Mouse (Mus musculus): ENCODE data around the gene Eaf2. TPM values are rescaled to one million over a fixed set of nuclear protein-coding genes. Genes with fewer than 3 reads are reported as not detected.

The Eaf2 gene
- polyA plus RNA-seq, 1 experiment from 2014 or later: 0.86 TPM

DNA sequence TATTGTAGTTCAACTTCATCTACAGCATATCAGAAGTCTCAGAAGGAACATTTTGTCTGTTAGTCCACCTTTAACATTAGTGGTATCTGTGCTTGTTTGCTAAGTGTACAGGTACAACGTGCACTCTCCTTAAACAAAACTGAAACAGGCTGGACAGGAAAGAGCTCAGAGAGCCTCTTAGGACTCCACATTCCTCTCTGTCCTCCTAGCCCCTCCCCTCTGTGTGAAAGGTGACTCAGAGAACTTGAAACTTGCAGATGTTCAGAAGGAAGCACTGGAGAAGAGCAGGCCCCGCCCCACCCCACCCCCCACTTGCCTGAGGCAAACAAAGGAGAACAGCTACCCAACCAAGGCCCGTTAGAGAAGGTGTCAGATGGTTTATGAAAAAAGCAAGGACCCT is 53.3 kb downstream of the Eaf2 start:
- Histone ChIP-seq H3K9ac (ENCODE audit: low read length) (no peak overlapping the region), H3K4me3 (ENCODE audit: low read depth, low read length) (no peak overlapping the region), H3K36me3 (ENCODE audit: control insufficient read depth, insufficient read depth, low read length) (no peaks in the 10 kb centered on the region), H3K4me1 (ENCODE audit: control insufficient read depth, insufficient read depth, low read length) (no peaks in the 10 kb centered on the region), H3K4me2 (no peak overlapping the region), H3K9me3 (ENCODE audit: control insufficient read depth, low read length) (no peaks in the 10 kb centered on the region), H3K27ac (ENCODE audit: low read depth, low read length) (no peak overlapping the region), H3K27me3 (ENCODE audit: control insufficient read depth, insufficient read depth, low read length) (no peaks in the 10 kb centered on the region; the same call in 1 of the 2 replicates)
- 9% methylated on average over 3 of the region's 3 CpGs for WGBS
- no peak for DNase-seq (ENCODE audit: low spot score, missing footprints)
- 0 out of 2 replicates have a peak, but pooled peaks have one; percentile 25 for ATAC-seq (ENCODE audit: low FRiP score)

DNA sequence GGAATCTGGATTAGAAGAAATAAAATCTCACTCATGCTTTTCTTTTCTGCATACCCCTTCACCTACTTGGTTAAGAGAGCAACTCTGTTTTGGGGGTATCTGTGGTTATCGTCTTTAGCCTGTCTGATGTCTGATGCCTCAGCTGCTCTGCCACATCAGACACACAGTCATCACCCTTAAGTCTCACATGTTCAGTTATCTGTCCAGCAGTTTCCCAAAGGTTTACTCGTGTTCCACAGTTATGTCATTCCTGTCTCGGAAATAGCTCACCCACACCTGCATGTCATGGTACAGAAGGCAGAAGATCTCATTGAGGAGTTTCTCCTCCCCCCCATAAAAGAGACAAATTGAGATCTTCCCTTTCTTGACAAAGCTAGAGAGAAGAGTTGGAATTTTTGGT is 54.1 kb downstream of the Eaf2 start:
- Histone ChIP-seq H3K4me2 (no peak overlapping the region), H3K27me3 (ENCODE audit: control insufficient read depth, insufficient read depth, low read length) (no peaks in the 10 kb centered on the region), H3K9ac (ENCODE audit: low read length) (no peak overlapping the region), H3K4me3 (ENCODE audit: low read depth, low read length) (no peak overlapping the region), H3K36me3 (ENCODE audit: control insufficient read depth, insufficient read depth, low read length) (no peaks in the 10 kb centered on the region), H3K9me3 (ENCODE audit: control insufficient read depth, low read length) (no peaks in the 10 kb centered on the region), H3K4me1 (ENCODE audit: control insufficient read depth, insufficient read depth, low read length) (no peaks in the 10 kb centered on the region), H3K27ac (ENCODE audit: low read depth, low read length) (no peak overlapping the region)
- DNase-seq (ENCODE audit: low spot score, missing footprints): no peak
- 81% methylated on average over 3 of the region's 3 CpGs for WGBS
- ATAC-seq (ENCODE audit: low FRiP score): no peak

DNA sequence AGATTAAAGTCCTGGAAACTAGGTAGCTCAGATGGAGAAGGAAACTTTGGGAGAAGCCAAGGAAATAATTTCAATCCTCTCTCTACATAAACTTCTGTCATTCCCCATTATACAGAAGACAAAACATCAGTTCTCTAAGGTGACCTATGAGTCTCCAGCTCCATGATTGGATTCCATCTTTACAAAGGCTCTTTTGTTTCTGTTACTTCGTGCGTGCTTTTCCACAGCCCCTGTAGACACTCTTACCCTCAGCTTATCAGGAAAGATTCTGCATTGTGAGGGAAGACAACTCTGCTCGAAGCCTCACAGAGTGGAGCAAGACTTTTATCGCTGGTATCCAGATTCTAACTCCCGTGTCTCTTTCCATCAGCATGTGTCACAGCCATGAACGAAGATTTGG is 54.8 kb downstream of the Eaf2 start:
- ATAC-seq (ENCODE audit: low FRiP score) (no peak), DNase-seq (ENCODE audit: low spot score, missing footprints) (no peak)
- H3K9me3 ChIP-seq (ENCODE audit: control insufficient read depth, low read length): no peaks in the 10 kb centered on the region
- 59% methylated on average over 6 of the region's 6 CpGs for WGBS
- no peak overlapping the region for H3K27ac ChIP-seq (ENCODE audit: low read depth, low read length)
- H3K9ac ChIP-seq (ENCODE audit: low read length): no peak overlapping the region
- H3K4me2 ChIP-seq: no peak overlapping the region
- no peaks in the 10 kb centered on the region for H3K36me3 ChIP-seq (ENCODE audit: control insufficient read depth, insufficient read depth, low read length)
- no peaks in the 10 kb centered on the region for H3K27me3 ChIP-seq (ENCODE audit: control insufficient read depth, insufficient read depth, low read length)
- no peak overlapping the region for H3K4me3 ChIP-seq (ENCODE audit: low read depth, low read length)
- no peaks in the 10 kb centered on the region for H3K4me1 ChIP-seq (ENCODE audit: control insufficient read depth, insufficient read depth, low read length)

DNA sequence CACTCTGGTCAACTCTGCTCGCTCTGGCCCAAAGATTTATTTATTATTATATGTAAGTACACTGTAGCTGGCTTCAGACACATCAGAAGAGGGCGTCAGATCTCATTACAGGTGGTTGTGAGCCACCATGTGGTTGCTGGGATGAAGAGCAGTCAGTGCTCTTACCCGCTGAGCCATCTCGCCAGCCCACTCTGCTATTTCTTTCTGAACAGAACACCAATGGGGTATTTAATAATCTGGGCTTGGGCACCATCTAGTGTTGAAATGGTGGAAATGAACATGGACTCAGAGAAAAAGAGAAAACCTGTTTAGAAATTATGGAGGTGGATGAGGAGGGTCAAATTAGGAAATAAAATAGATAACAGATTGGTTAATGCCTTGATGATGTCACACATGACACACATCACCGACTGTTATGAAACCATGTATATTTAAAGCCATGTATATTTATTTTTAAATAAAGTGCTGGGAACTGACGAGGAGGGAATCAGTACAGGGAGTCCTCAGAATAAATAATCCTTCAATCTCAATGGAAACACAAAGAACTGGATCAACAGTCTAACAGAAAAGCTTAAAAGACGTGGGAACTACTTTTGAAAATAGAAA is 57.4 kb downstream of the Eaf2 start:
- WGBS: 22% methylated on average over 7 of the region's 7 CpGs
- H3K4me3 ChIP-seq (ENCODE audit: low read depth, low read length): no peak overlapping the region
- DNase-seq (ENCODE audit: low spot score, missing footprints) (peak; percentile 94), ATAC-seq (ENCODE audit: low FRiP score) (peak; percentile 94)
- H3K27me3 ChIP-seq (ENCODE audit: control insufficient read depth, insufficient read depth, low read length): no peaks in the 10 kb centered on the region
- H3K4me2 ChIP-seq: no peak overlapping the region
- H3K27ac ChIP-seq (ENCODE audit: low read depth, low read length): no peak overlapping the region
- H3K9ac ChIP-seq (ENCODE audit: low read length): no peak overlapping the region
- H3K9me3 ChIP-seq (ENCODE audit: control insufficient read depth, low read length): no peaks in the 10 kb centered on the region
- H3K36me3 ChIP-seq (ENCODE audit: control insufficient read depth, insufficient read depth, low read length): no peaks in the 10 kb centered on the region
- no peaks in the 10 kb centered on the region for H3K4me1 ChIP-seq (ENCODE audit: control insufficient read depth, insufficient read depth, low read length)

DNA sequence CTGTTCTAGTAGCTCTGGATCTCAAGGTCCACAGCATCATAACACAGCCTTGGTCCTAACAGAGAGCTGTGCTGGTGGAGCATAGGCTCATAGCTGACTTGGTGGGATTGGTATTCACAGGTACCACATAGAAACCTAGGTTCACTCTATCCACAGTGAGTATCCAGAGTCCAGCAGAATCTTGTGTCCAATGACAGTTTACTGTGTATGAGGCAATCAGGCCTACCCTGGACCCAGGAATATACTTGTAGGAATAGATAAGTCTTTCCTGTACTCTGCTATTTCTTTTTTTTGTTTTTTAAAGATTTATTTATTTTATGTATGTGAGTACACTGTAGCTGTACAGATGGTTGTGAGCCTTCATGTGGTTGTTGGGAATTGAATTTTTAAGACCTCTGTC is 57.9 kb downstream of the Eaf2 start:
- no peak overlapping the region for H3K4me2 ChIP-seq
- H3K4me3 ChIP-seq (ENCODE audit: low read depth, low read length): no peak overlapping the region
- no peaks in the 10 kb centered on the region for H3K36me3 ChIP-seq (ENCODE audit: control insufficient read depth, insufficient read depth, low read length)
- H3K4me1 ChIP-seq (ENCODE audit: control insufficient read depth, insufficient read depth, low read length): no peaks in the 10 kb centered on the region
- no peaks in the 10 kb centered on the region for H3K27me3 ChIP-seq (ENCODE audit: control insufficient read depth, insufficient read depth, low read length)
- no peak overlapping the region for H3K9ac ChIP-seq (ENCODE audit: low read length)
- DNase-seq (ENCODE audit: low spot score, missing footprints): no peak
- peak; percentile 61; the same call in 1 of the 2 replicates for ATAC-seq (ENCODE audit: low FRiP score)
- H3K27ac ChIP-seq (ENCODE audit: low read depth, low read length): no peak overlapping the region
- no peaks in the 10 kb centered on the region for H3K9me3 ChIP-seq (ENCODE audit: control insufficient read depth, low read length)

DNA sequence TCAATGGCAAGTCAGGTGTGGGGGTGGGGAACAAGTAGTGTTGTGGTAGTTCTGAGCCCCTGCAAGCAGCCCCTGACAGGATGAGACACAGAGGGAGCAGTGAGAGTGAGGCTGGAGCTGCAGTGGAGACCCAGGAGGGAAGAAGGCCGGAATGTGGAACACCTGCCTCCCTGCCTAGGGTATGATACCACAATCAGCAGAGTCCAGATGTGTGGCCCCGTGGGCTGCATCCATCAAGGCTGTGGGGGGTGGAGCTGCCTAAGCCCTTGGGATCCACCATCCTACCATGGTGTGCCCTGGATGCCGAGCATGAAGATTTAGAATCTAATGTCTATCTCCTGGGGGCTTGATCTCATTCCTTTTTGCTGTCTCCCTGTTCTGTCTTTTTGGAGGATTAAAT is 61.1 kb downstream of the Eaf2 start:
- H3K27ac ChIP-seq (ENCODE audit: low read depth, low read length): no peak overlapping the region
- no peak overlapping the region for H3K4me2 ChIP-seq
- DNase-seq (ENCODE audit: low spot score, missing footprints) (no peak), ATAC-seq (ENCODE audit: low FRiP score) (no peak)
- H3K36me3 ChIP-seq (ENCODE audit: control insufficient read depth, insufficient read depth, low read length): no peaks in the 10 kb centered on the region
- H3K4me1 ChIP-seq (ENCODE audit: control insufficient read depth, insufficient read depth, low read length): no peaks in the 10 kb centered on the region
- 82% methylated on average over 3 of the region's 3 CpGs for WGBS
- H3K27me3 ChIP-seq (ENCODE audit: control insufficient read depth, insufficient read depth, low read length): no peaks in the 10 kb centered on the region
- H3K9me3 ChIP-seq (ENCODE audit: control insufficient read depth, low read length): no peaks in the 10 kb centered on the region
- H3K4me3 ChIP-seq (ENCODE audit: low read depth, low read length): no peak overlapping the region
- no peak overlapping the region for H3K9ac ChIP-seq (ENCODE audit: low read length)

DNA sequence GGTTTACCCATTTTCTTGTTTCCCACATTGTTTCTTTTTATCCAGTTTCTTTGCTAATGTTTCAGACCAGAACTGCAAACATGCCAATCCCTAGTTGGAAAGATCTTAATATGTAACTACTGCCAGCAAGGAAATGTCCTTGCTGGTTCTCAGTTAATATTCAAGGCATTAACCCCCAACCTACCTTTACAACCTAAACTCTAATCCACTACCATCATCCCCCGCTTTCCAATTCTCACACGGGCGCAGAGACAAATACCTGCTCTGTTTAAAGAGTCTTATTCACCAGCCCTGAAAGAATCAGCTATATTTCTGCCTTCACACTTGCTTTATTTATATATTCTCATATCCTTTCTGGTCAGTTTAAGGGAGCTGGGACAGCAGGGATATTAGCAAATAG is 66.2 kb downstream of the Eaf2 start:
- Histone ChIP-seq H3K4me3 (ENCODE audit: low read depth, low read length) (no peak overlapping the region), H3K36me3 (ENCODE audit: control insufficient read depth, insufficient read depth, low read length) (no peaks in the 10 kb centered on the region), H3K27me3 (ENCODE audit: control insufficient read depth, insufficient read depth, low read length) (no peaks in the 10 kb centered on the region), H3K4me1 (ENCODE audit: control insufficient read depth, insufficient read depth, low read length) (no peaks in the 10 kb centered on the region), H3K27ac (ENCODE audit: low read depth, low read length) (no peak overlapping the region), H3K9ac (ENCODE audit: low read length) (no peak overlapping the region), H3K9me3 (ENCODE audit: control insufficient read depth, low read length) (no peaks in the 10 kb centered on the region), H3K4me2 (no peak overlapping the region)
- no peak for DNase-seq (ENCODE audit: low spot score, missing footprints)
- 86% methylated on average over 3 of the region's 3 CpGs for WGBS
- ATAC-seq (ENCODE audit: low FRiP score): no peak

DNA sequence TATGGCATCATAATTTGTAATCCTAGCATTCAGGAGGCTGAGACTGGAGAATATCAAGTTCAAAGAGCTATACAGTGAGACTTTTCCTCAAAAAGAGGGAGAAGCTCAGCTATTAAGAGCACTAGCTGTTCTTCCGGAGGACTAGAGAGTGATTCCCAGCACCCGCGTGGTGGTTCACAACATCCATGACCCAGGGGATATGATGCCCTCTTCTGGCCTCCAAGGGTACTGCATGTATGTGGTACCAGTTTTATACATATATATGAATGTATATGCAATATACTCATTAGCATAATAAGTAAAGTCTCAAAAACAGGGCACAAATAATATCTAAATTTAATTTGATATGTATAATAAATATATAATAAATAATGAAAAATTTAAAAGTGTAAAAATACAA is 72.4 kb downstream of the Eaf2 start:
- no peak overlapping the region for H3K4me2 ChIP-seq
- H3K27ac ChIP-seq (ENCODE audit: low read depth, low read length): no peak overlapping the region
- H3K36me3 ChIP-seq (ENCODE audit: control insufficient read depth, insufficient read depth, low read length): no peaks in the 10 kb centered on the region
- no peaks in the 10 kb centered on the region for H3K27me3 ChIP-seq (ENCODE audit: control insufficient read depth, insufficient read depth, low read length)
- H3K9ac ChIP-seq (ENCODE audit: low read length): no peak overlapping the region
- 87% methylated on average over 3 of the region's 3 CpGs for WGBS
- H3K9me3 ChIP-seq (ENCODE audit: control insufficient read depth, low read length): no peaks in the 10 kb centered on the region; the same call in 1 of the 2 replicates
- DNase-seq (ENCODE audit: low spot score, missing footprints) (no peak), ATAC-seq (ENCODE audit: low FRiP score) (no peak)
- no peak overlapping the region for H3K4me3 ChIP-seq (ENCODE audit: low read depth, low read length)
- no peaks in the 10 kb centered on the region for H3K4me1 ChIP-seq (ENCODE audit: control insufficient read depth, insufficient read depth, low read length)

DNA sequence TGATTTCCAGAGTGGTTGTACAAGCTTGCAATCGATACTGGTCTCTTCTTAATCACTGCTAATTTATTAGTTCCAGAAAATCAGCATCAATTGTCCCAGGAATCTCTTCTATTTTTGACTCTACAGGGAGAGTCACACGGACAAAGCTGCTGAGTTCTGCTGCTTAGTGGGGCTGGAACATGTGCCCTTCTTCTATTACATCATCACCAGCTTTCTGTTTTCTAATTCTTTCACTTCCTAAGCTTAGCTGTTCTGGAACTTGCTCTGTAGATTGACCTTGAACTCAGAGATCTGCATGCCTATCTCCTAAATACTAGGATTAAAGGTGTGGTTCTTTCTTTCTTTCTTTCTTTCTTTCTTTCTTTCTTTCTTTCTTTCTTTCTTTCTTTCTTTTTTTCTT is 76.5 kb downstream of the Eaf2 start:
- ATAC-seq (ENCODE audit: low FRiP score) (no peak), DNase-seq (ENCODE audit: low spot score, missing footprints) (no peak)
- Histone ChIP-seq H3K36me3 (ENCODE audit: control insufficient read depth, insufficient read depth, low read length) (no peaks in the 10 kb centered on the region), H3K9ac (ENCODE audit: low read length) (no peak overlapping the region), H3K4me1 (ENCODE audit: control insufficient read depth, insufficient read depth, low read length) (no peaks in the 10 kb centered on the region), H3K27ac (ENCODE audit: low read depth, low read length) (no peak overlapping the region), H3K4me2 (no peak overlapping the region), H3K4me3 (ENCODE audit: low read depth, low read length) (no peak overlapping the region), H3K27me3 (ENCODE audit: control insufficient read depth, insufficient read depth, low read length) (no peaks in the 10 kb centered on the region), H3K9me3 (ENCODE audit: control insufficient read depth, low read length) (no peaks in the 10 kb centered on the region; the same call in 1 of the 2 replicates)
- WGBS: 87% methylated on average over 2 of the region's 2 CpGs
